Comparison of ENCODE assay signal across 8 mouse cellular contexts in the genomic region with DNA sequence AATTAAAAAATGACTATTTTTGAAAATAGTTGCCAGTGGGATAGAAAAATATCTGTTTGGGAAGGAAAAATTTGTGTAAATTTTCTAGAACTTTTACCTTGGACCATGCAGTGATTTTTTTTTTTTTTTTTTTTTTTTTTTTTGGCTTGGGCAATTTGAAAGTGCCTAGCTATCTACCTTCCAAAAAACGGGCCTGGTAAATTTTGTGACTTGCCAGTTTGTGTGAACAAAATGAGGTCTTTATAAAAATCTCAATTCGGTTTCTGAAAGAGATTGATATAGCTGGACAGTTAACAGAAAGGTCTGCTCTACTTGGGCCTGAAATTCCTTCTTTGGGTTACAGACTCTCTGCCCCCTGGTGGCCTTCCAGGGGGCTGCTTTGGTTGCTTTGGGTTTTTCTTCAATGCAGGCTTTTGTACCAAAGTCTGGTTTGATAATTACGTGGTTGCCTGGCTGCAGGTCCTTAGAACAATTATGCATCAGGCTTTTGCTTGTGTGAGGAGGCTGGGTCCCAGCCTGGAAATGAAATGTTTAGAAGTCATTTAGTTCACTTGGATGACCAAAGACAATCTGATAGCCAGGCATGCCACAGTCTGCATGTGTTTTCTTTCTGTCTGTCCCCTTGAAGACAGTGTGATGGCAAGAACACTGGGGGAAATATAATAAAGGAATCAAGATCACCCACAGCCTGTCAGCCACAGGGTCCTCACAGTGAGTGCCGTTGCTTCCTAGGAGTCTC.
DNase-seq lines count a peak whose midpoint lies in the region; ATAC-seq lines count a peak whose summit lies in the region.

No protein-coding gene starts in this region.

- H3K9ac ChIP-seq in hindbrain, embryonic 12.5 days, result no peak overlapping the region

- ATAC-seq in hindbrain, embryonic 12.5 days (ENCODE audit: low FRiP score), result peak; percentile 63; the same call in 1 of the 2 replicates

- H3K4me1 ChIP-seq in embryonic facial prominence, embryonic 10.5 days, result peaks cover 22% of the 10 kb centered on the region
- H3K4me1 ChIP-seq in hindbrain, embryonic 12.5 days, result 0 out of 2 replicates have a peak, but pooled peaks cover 4% of the 10 kb centered on the region

- H3K27me3 ChIP-seq in embryonic facial prominence, embryonic 10.5 days (replicated peaks; ENCODE audit: low read depth, poor library complexity, severe bottlenecking), result 0 out of 2 replicates have a peak, but pooled peaks cover 5% of the 10 kb centered on the region
- no peaks in the 10 kb centered on the region; the same call in 1 of the 2 replicates for H3K27me3 ChIP-seq in hindbrain, embryonic 12.5 days

- intact Hi-C loops in left cerebral cortex, postnatal 4 days (cut with DNase I), result no loop called here

- 24% methylated on average over 4 of the region's 4 CpGs for WGBS in embryonic facial prominence, embryonic 10.5 days
- WGBS in hindbrain, embryonic 12.5 days, result 17% methylated on average over 4 of the region's 4 CpGs

- H3K4me3 ChIP-seq in embryonic facial prominence, embryonic 10.5 days, result no peak overlapping the region
- H3K4me3 ChIP-seq in hindbrain, embryonic 12.5 days, result no peak overlapping the region

- H3K27ac ChIP-seq in embryonic facial prominence, embryonic 10.5 days (replicated peaks), result peak overlapping the region; percentile 70
- H3K27ac ChIP-seq in hindbrain, embryonic 12.5 days, result no peak overlapping the region

- peak; percentile 22 for DNase-seq in ovary, postnatal 36 days (ENCODE audit: low spot score)
- no peak for DNase-seq in ovary, adult 18-20 months (ENCODE audit: low spot score)
- peak; percentile 63 for DNase-seq in adrenal gland, postnatal 14 days
- peak; percentile 81 for DNase-seq in embryonic facial prominence, embryonic 10.5 days (ENCODE audit: low spot score)
- DNase-seq in left cerebral cortex, postnatal 4 days, result peak; percentile 63
- DNase-seq in retina, postnatal 7 days (ENCODE audit: low read depth, low spot score), result peak; percentile 29
- no peak for DNase-seq in spleen, postnatal 4 days (ENCODE audit: low spot score in 2 of 2)

- no peaks in the 10 kb centered on the region for H3K9me3 ChIP-seq in embryonic facial prominence, embryonic 10.5 days
- H3K9me3 ChIP-seq in hindbrain, embryonic 12.5 days (replicated peaks), result no peaks in the 10 kb centered on the region

- H3K4me2 ChIP-seq in hindbrain, embryonic 12.5 days (replicated peaks), result no peak overlapping the region

- no peaks in the 10 kb centered on the region for H3K36me3 ChIP-seq in embryonic facial prominence, embryonic 10.5 days (replicated peaks)
- no peaks in the 10 kb centered on the region for H3K36me3 ChIP-seq in hindbrain, embryonic 12.5 days

Comparison
In these comparisons a context has a peak if more than half of its experiments do, and no peak if none do; other contexts are left out.
1. DNase-seq: peak in ovary, postnatal 36 days (single experiment), adrenal gland, postnatal 14 days (single experiment), embryonic facial prominence, embryonic 10.5 days (single experiment), left cerebral cortex, postnatal 4 days (single experiment) and retina, postnatal 7 days (single experiment); none in ovary, adult 18-20 months (single experiment) and spleen, postnatal 4 days (0 of 2).